Mouse (Mus musculus) forebrain, embryonic 16.5 days (tissue): ENCODE results near the gene Ldah. TPM values are rescaled to one million over a fixed set of nuclear protein-coding genes. Genes with fewer than 3 reads are reported as not detected.

Source experiments
- ATAC-seq: fragments of 200-750 bp; cut with Nextera tagmentation; 2 replicates; pipeline ENCODE4 v1.8.0; 2017; ENCODE audit warnings: mild to moderate bottlenecking, moderate library complexity
- H3K27ac ChIP-seq: fragments of 300-500 bp; sonication (generic); 2 replicates; pipeline ENCODE4 v1.5.1; 2014; ENCODE audit warnings: low read length, control low read depth
- H3K27me3 ChIP-seq: fragments of 300-500 bp; sonication (generic); replicated peaks from 2 replicates; pipeline ENCODE4 v1.6.1; 2014; ENCODE audit warnings: low read length; ENCODE audit not compliant: control insufficient read depth, insufficient read depth
- H3K36me3 ChIP-seq: fragments of 300-500 bp; sonication (generic); 2 replicates; pipeline ENCODE4 v1.6.1; 2014; ENCODE audit not compliant: control insufficient read depth, insufficient read depth
- H3K4me1 ChIP-seq: fragments of 300-500 bp; sonication (generic); replicated peaks from 2 replicates; pipeline ENCODE4 v1.6.1; 2014; ENCODE audit warnings: low read length; ENCODE audit not compliant: control insufficient read depth, insufficient read depth
- H3K4me2 ChIP-seq: fragments of 300-500 bp; sonication (generic); 2 replicates; pipeline ENCODE4 v1.6.1; 2014; ENCODE audit warnings: mild to moderate bottlenecking, low read length, control low read depth
- H3K4me3 ChIP-seq: fragments of 300-500 bp; sonication (generic); replicated peaks from 2 replicates; pipeline ENCODE4 v1.5.1; 2014; ENCODE audit warnings: mild to moderate bottlenecking, low read length, control low read depth
- H3K9ac ChIP-seq: fragments of 300-500 bp; sonication (generic); replicated peaks from 2 replicates; pipeline ENCODE4 v1.6.1; 2014; ENCODE audit warnings: low read depth, low read length, control low read depth
- H3K9me3 ChIP-seq: fragments of 300-500 bp; sonication (generic); 2 replicates; pipeline ENCODE4 v1.6.1; 2016; ENCODE audit warnings: low read length; ENCODE audit not compliant: control insufficient read depth
- WGBS: fragments of 180-500 bp; shearing (Covaris S2); extraction: QIAGEN DNeasy Blood & Tissue Kit; methylation state at CpG from one replicate; pipeline ENCODE4 v1.1.7; 2014; 5-methylcytosine and 5-hydroxymethylcytosine counted together
- polyA plus RNA-seq: library from polyadenylated mRNA; unstranded; fragments of >200 nt; fragmentation: Nextera tagmentation; extraction: Ambion mirVana; gene quantifications from 2 replicates; pipeline ENCODE4 v1.2.1, GENCODE M21; 2015

Ldah gene
- polyA plus RNA-seq, 1 experiment from 2014 or later: 89.2 TPM

DNA sequence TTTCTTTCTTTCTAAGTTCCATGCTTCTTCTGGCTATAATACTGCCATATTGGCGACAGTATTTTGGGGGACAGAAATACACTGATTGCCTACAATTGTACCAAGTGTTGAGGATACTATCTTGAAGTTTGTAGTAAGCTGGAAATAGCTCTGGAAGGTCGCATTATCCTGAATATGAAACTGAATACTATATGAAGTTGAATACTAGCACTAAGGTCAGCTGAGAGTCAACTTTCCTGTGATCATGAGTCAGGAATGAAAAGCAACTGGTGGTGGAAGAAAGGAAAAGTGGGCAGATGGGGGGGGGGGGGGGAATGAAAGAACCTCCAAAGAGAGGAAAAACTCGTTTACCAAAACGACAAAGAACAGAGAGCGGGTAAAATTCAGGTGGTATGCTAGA lies 329 bp upstream of the Ldah start:
- WGBS: 19% methylated on average over 5 of the region's 5 CpGs
- ATAC-seq: 0 out of 2 replicates have a peak, but pooled peaks have one; percentile 3
- peak overlapping the region; percentile 71 for H3K4me2 ChIP-seq
- peak overlapping the region; percentile 80 for H3K4me3 ChIP-seq
- H3K27me3 ChIP-seq: no peaks in the 10 kb centered on the region
- H3K36me3 ChIP-seq: 0 out of 2 replicates have a peak, but pooled peaks cover 2% of the 10 kb centered on the region
- no peaks in the 10 kb centered on the region for H3K9me3 ChIP-seq
- peak overlapping the region; percentile 85 for H3K9ac ChIP-seq
- peaks cover 3% of the 10 kb centered on the region for H3K4me1 ChIP-seq
- no peak overlapping the region for H3K27ac ChIP-seq

DNA sequence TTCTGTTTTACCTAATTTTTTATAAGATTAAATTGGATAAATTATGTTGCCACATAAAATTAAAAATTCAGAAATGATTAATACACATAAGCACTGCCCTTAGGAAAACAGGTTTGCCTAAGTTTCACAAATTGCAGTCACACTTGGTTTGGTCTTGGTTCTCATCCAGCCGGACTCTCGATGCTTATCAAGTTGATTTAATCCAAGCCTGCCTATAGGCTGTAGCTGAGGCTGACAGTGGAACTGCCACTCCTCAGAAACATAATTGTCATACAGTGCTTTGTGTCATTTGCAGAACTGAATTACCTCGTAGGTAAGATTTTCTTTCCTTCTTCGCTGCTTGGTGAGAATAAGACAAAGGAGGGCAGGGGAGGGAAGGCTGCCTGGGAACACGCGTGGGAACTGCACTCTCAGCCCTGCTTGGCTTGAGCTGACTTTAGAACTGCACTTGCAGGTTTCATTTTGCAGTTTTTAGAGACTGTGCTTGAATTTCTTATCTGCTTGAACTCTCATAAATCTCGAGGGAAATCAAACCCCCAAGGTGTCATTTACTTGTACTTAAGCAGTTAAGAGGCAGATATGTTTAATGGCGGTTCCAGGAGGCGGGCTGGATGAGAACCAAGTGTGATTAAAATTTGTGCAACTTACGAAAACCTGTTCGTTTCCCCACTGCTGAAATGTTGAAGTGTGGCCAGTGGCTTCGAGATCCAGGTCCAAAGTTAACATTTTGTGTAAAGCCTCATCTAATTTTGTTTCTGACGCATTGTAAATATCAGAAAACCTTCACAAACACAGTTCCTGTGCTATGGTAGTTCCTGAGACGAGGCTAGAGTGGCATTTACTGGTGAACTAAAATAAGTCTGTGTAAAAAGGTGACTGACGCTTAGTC lies 8.7 kb downstream of the Ldah start:
- Histone ChIP-seq H3K27ac (no peak overlapping the region), H3K9me3 (0 out of 2 replicates have a peak, but pooled peaks cover 2% of the 10 kb centered on the region), H3K4me1 (no peaks in the 10 kb centered on the region), H3K27me3 (no peaks in the 10 kb centered on the region), H3K36me3 (0 out of 2 replicates have a peak, but pooled peaks cover 2% of the 10 kb centered on the region), H3K4me3 (no peak overlapping the region), H3K4me2 (no peak overlapping the region), H3K9ac (no peak overlapping the region)
- 0 out of 2 replicates have a peak, but pooled peaks have one; percentile 43 for ATAC-seq
- WGBS: 74% methylated on average over 15 of the region's 15 CpGs

DNA sequence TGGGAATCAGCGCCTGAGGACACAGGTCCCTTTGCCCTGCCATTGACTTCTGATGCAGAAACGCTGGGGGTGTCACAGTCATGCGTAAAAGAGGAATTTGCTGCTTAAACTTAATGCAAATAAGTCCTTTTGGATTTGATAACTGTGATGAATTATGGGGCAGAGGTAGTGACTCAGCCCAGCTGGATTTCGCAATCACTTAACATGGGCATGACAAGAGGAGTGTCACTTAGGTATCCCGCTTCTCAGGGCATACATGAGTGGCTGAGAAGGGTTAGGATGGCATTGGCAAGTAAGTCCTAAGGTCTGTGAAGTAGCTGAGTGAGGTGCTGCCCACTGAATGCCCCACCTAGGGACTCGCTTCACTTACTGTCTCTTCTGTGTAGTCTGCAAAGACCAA lies 15.1 kb downstream of the Ldah start:
- no peak overlapping the region for H3K9ac ChIP-seq
- H3K27ac ChIP-seq: no peak overlapping the region
- no peaks in the 10 kb centered on the region for H3K36me3 ChIP-seq
- H3K4me2 ChIP-seq: no peak overlapping the region
- no peaks in the 10 kb centered on the region for H3K4me1 ChIP-seq
- H3K27me3 ChIP-seq: no peaks in the 10 kb centered on the region
- no peak overlapping the region for H3K4me3 ChIP-seq
- 95% methylated on average over 6 of the region's 6 CpGs for WGBS
- H3K9me3 ChIP-seq: no peaks in the 10 kb centered on the region
- ATAC-seq: no peak

DNA sequence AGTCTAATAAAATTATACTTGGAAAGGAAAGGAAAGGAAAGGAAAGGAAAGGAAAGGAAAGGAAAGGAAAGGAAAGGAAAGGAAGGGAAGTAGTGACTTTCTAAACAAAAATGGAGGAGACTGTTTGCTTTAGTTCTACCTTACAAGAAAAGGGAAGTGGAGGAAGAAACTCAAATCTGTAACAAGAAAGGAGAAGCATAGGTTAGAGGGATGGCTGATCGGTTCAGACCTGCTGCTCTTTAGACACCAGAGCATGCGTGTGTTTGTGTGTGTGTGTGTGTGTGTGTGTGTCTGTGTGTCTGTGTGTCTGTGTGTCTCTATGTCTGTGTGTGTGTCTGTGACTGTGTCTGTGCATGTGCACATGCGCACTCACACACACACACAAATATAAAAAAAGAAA lies 23.2 kb downstream of the Ldah start:
- 99% methylated on average over 3 of the region's 3 CpGs for WGBS
- Histone ChIP-seq H3K9ac (no peak overlapping the region), H3K9me3 (no peaks in the 10 kb centered on the region), H3K36me3 (peaks cover 8% of the 10 kb centered on the region; the same call in 1 of the 2 replicates), H3K27ac (no peak overlapping the region), H3K4me1 (no peaks in the 10 kb centered on the region), H3K4me3 (no peak overlapping the region), H3K4me2 (no peak overlapping the region), H3K27me3 (no peaks in the 10 kb centered on the region)
- ATAC-seq: no peak

DNA sequence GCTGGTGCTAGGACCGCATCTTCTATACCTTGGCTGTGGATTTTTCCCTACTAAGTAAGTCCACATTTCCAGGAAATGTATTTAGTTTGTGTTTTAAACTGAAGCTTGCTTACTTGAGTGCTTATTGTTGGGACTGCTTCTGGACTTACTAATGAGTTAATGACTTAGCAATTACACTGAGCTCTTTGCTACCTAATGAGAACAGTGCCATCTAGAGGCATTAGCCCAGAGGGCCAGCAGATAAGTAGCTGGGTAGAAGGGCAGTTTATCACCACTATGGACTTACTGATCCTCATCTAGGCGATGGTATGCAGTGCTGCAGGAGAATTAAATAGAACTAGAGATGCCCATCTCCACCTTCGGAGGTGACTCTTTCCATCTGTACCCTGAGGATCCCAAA lies 24.8 kb downstream of the Ldah start:
- WGBS: 84% methylated on average over 3 of the region's 3 CpGs

DNA sequence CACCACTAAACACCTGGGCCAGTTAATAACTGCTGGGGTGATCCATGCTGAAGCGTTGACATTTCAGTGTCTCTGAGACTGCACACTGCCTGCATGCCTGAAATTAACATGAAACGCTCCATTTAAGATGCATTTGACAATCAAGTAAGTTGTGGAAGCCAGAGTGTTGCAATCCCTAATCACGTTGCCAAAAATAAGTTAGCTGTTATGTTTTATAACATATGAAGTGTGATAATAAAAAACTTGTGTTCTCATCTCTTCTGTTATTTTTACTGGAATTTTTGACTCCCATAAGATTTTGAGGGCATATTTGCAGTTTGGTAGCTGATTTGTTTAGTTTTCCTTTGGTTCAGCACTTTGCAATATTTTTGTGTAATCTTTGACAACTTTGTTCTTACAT lies 34.3 kb downstream of the Ldah start:
- Histone ChIP-seq H3K4me1 (no peaks in the 10 kb centered on the region), H3K9ac (no peak overlapping the region), H3K27me3 (no peaks in the 10 kb centered on the region), H3K4me2 (no peak overlapping the region), H3K36me3 (no peaks in the 10 kb centered on the region; the same call in 1 of the 2 replicates), H3K27ac (no peak overlapping the region), H3K9me3 (no peaks in the 10 kb centered on the region), H3K4me3 (no peak overlapping the region)
- no peak for ATAC-seq
- WGBS: 83% methylated on average over 3 of the region's 3 CpGs

More for the DNA sequence above, 24.8 kb downstream of the Ldah start:
- Histone ChIP-seq H3K9ac (no peak overlapping the region), H3K4me2 (no peak overlapping the region), H3K27me3 (no peaks in the 10 kb centered on the region), H3K27ac (no peak overlapping the region), H3K36me3 (peaks cover 8% of the 10 kb centered on the region; the same call in 1 of the 2 replicates), H3K4me1 (no peaks in the 10 kb centered on the region), H3K4me3 (no peak overlapping the region), H3K9me3 (no peaks in the 10 kb centered on the region)
- no peak for ATAC-seq

DNA sequence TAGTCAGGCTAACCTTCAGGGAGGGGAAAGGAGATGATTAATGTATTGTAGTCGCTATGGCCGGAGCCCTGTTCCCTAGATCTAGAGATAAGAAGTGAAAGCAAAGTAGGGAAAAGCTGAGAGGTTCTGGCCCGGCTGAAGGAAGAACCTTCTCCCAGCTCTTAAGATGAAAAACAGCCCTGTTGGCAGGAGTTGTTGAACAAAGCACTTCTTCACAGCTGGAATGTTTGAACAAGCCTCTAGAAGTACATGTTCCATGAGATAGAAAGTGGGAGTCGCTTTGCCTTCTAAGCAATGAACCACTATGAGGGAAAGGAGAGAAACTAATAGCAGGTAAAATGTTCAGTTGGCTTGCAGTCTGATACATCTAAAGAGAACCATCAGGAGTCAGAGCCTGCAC lies 36.8 kb downstream of the Ldah start:
- no peak overlapping the region for H3K4me2 ChIP-seq

DNA sequence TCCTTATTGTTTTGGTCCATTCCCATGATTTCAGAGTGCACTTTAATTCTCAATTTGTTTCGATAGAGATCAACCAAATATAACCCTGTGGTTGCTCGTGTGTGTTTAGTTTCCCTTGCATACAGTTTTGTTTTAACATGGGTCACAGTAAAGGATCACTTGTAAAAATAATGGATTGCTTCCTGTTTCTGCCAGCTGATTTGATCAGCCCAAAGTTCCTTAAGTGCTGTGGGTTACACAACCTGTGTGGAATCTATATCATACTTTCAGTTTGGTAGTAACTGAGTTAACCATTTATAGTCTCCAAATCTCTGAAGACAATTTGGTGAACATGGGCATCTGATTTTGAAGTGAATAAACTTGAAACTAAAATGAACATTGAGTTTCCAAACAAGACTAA lies 52.4 kb downstream of the Ldah start:
- H3K27me3 ChIP-seq: no peaks in the 10 kb centered on the region
- H3K4me3 ChIP-seq: no peak overlapping the region
- no peak overlapping the region for H3K27ac ChIP-seq
- no peaks in the 10 kb centered on the region for H3K36me3 ChIP-seq
- 0 out of 2 replicates have a peak, but pooled peaks cover 3% of the 10 kb centered on the region for H3K4me1 ChIP-seq
- H3K4me2 ChIP-seq: no peak overlapping the region
- WGBS: 84% methylated on average over 2 of the region's 2 CpGs
- H3K9me3 ChIP-seq: no peaks in the 10 kb centered on the region
- ATAC-seq: no peak
- no peak overlapping the region for H3K9ac ChIP-seq

More for the DNA sequence above, 36.8 kb downstream of the Ldah start:
- Histone ChIP-seq H3K27me3 (no peaks in the 10 kb centered on the region), H3K36me3 (no peaks in the 10 kb centered on the region), H3K27ac (no peak overlapping the region), H3K9ac (no peak overlapping the region), H3K4me3 (no peak overlapping the region), H3K9me3 (no peaks in the 10 kb centered on the region), H3K4me1 (no peaks in the 10 kb centered on the region)
- ATAC-seq: no peak
- 91% methylated on average over 4 of the region's 4 CpGs for WGBS

DNA sequence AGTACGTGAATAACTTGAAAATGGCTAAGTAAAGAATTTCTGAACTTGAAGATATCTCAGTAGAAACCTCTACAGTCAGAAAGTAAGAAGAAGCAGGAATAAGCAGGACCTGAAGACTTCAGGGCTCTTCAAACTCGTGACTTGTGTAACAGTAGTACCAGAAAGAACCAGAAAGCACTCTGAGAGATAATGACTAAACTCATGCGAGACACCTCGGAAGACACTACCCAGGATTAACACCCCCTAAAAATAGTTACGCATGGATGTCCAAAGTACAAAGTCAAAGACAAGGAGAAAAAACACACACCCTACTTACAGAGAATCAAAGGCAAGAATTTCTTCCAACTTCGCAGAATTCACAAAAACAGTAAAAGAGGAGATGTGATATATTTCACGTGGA lies 58.4 kb downstream of the Ldah start:
- Histone ChIP-seq H3K9me3 (no peaks in the 10 kb centered on the region), H3K9ac (no peak overlapping the region), H3K27me3 (no peaks in the 10 kb centered on the region), H3K4me1 (0 out of 2 replicates have a peak, but pooled peaks cover 3% of the 10 kb centered on the region), H3K27ac (no peak overlapping the region), H3K4me2 (no peak overlapping the region), H3K4me3 (no peak overlapping the region), H3K36me3 (no peaks in the 10 kb centered on the region)
- no peak for ATAC-seq
- WGBS: 94% methylated on average over 7 of the region's 7 CpGs
